Mouse (Mus musculus) Patski (cell line): ENCODE data around the gene Rgsl1. TPM values are rescaled to one million over a fixed set of nuclear protein-coding genes. Genes with fewer than 3 reads are reported as not detected.

Experiments used
- ATAC-seq: fragments of 100-300 bp; one replicate; pipeline ENCODE4 v1.8.0; 2021
- CTCF ChIA-PET: fragments of 350-600 bp; sonication (Branson Sonifier 250); formaldehyde crosslinking; loops from one replicate; lab custom pipeline; 2022; ENCODE audit warnings: inconsistent platforms; lab: Charles Lee
- POLR2A ChIA-PET: fragments of 350-600 bp; sonication (Branson Sonifier 250); formaldehyde crosslinking; loops from one replicate; lab custom pipeline; 2022; ENCODE audit warnings: antibody characterized with exemption, inconsistent platforms; lab: Charles Lee
- DNase-seq: peaks from one replicate; pipeline ENCODE4 v3.0.0-alpha.2; 2011; ENCODE audit warnings: low read depth, low spot score
- H3K27me3 ChIP-seq: fragments of 371-371 bp; one replicate; pipeline ENCODE4 v1.5.1; 2021
- CTCF ChIP-seq: fragments of 100-300 bp; IDR thresholded peaks from one replicate; pipeline ENCODE4 v1.5.1; 2021
- in situ Hi-C: fragments of 300-500 bp; cut with MboI; formaldehyde crosslinking; loops from 3 replicates; pipeline ENCODE4 v1.11.1; 2018; ENCODE audit warnings: low pct_unique_long_range_greater_than_20kb, mixed read lengths
- polyA plus RNA-seq: library from polyadenylated mRNA; unstranded; gene quantifications from one replicate; pipeline ENCODE4 v1.2.3, GENCODE M21; 2021

The Rgsl1 gene
- polyA plus RNA-seq, 1 experiment from 2014 or later = 0.05 TPM

DNA sequence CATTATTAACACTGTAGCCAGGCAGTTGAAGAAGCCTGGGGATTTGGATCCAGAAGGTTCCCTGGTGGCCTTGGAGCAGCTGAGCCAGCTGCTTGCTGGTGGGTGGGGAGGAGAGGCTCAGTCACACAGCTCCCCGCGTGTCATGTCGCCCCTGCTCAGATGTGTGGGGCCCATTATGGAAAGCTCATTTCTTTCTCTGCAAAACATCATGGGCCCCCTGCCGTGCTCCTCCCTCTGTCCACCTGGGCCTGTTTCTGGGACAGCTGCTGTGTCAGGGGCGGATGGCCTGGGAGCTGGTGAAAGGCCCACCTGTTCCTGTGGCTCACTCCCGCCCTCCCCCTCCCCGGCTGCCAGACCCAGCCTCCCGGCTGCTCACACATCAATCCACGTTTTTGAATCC lies 110.8 kb downstream of the Rgsl1 start:
- ChIA-PET POLR2A (no interaction called here), CTCF (interaction anchor here (1.3 kb wide), 1 partner anchor 16 kb away, joined by 3 read pairs; the partner anchor contains the start of gene Rnasel)
- no peak for TF ChIP-seq CTCF
- DNase-seq = no peak
- no peak for ATAC-seq
- H3K27me3 ChIP-seq = no peaks in the 10 kb centered on the region
- in situ Hi-C loops = no loop called here

DNA sequence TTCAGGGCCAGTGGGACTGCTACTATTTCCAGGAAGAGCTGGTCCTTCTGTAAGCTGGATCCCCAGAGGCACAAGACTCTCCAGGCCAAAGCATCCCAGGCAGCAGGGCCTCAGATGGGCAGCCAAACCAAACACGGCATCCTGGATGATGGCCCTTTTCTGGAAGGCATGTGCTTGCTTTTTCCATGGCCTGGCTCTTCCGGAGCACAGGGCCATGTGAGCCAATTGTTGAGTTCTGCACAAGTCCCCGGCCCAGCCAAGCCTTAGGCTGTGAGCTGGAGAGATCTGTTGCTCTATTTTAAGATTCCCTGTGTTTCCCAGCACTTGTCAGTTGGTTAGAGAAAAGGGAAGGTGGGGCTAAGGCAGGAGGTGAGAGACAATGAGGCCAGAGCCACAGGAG lies 113.3 kb downstream of the Rgsl1 start:
- ATAC-seq (no peak), DNase-seq (no peak)
- TF ChIP-seq CTCF = no peak
- H3K27me3 ChIP-seq = no peaks in the 10 kb centered on the region
- in situ Hi-C loops = no loop called here
- POLR2A ChIA-PET = no interaction called here
- CTCF ChIA-PET = interaction anchor here (1.2 to 1.8 kb wide), 3 partner anchors 10 to 16 kb away, joined by 3 to 4 read pairs (median 3); no protein-coding TSS in a partner anchor

DNA sequence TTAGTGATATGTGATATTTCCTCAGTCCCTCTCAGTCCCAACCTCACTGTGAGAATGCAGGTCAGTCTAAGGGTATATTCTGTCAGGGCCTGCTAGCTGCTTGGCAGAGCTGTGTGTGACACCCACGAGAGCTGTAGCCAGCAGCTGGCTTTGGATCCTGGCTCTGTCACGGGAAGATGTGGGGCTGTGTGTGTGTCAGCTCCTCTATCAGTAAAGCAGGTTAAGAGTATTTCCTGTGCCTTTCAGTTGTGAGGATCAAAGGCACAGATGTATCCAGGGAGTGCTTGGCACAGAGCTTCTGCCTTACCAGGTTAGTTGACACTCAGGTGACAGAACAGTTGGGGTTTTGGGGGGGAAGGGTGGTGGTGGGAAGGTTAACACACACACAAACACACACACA lies 114.1 kb downstream of the Rgsl1 start:
- in situ Hi-C loops = no loop called here
- no peak for TF ChIP-seq CTCF
- POLR2A ChIA-PET = no interaction called here
- DNase-seq (no peak), ATAC-seq (no peak)
- no peaks in the 10 kb centered on the region for H3K27me3 ChIP-seq
- CTCF ChIA-PET = interaction anchor here (1.3 to 1.8 kb wide), 3 partner anchors 11 to 20 kb away, joined by 3 to 5 read pairs (median 4); partner anchors contain the start of gene Rnasel

Other genes starting within 250 kb of the Rgsl1 start
- gene Rgs8, start 191.1 kb downstream of the Rgsl1 start, polyA plus RNA-seq = 0.53 TPM
- 0.03 TPM for gene Rgs16, start 103.8 kb downstream of the Rgsl1 start, polyA plus RNA-seq
- gene Rnasel, start 94.7 kb downstream of the Rgsl1 start, polyA plus RNA-seq = 8.1 TPM
- 0.09 TPM for gene Teddm1b, start 30.2 kb upstream of the Rgsl1 start, polyA plus RNA-seq
- not detected for gene Teddm1a, start 47.6 kb upstream of the Rgsl1 start, polyA plus RNA-seq
- 60.5 TPM for gene Glul, start 55.8 kb upstream of the Rgsl1 start, polyA plus RNA-seq
- 0.18 TPM for gene Teddm2, start 56.1 kb upstream of the Rgsl1 start, polyA plus RNA-seq